Mouse (Mus musculus) MEL (cell line): Measurements from ENCODE around the gene Gm45902. TPM values are rescaled to one million over a fixed set of nuclear protein-coding genes. Genes with fewer than 3 reads are reported as not detected.

Experiments used
- DNase-seq: peaks from one replicate; pipeline ENCODE4 v3.0.0; 2011; ENCODE audit warnings: low read depth, low spot score
- H3K27ac ChIP-seq: 2 replicates; pipeline ENCODE4 v1.5.1; 2012; ENCODE audit warnings: low read depth, mild to moderate bottlenecking, control low read depth, low read length, moderate library complexity; ENCODE audit not compliant: control insufficient read depth
- H3K27me3 ChIP-seq, 2 experiments: fragments of 150-350 bp in 1 of 2; sonication (generic) in 1 of 2; 2 replicates each; pipeline ENCODE4 v1.6.1; 2012; ENCODE audit warnings: low read length in 2 of 2, mild to moderate bottlenecking in 2 of 2, improper control_type of control experiment in 1 of 2, moderate library complexity in 1 of 2; ENCODE audit not compliant: insufficient read depth in 2 of 2, control insufficient read depth in 1 of 2
- H3K36me3 ChIP-seq, 2 experiments: 2 replicates each; pipeline ENCODE4 v1.6.1; 2012 to 2014; ENCODE audit warnings: low read length in 2 of 2, improper control_type of control experiment in 1 of 2, inconsistent platforms in 1 of 2, mild to moderate bottlenecking in 1 of 2; ENCODE audit not compliant: insufficient read depth in 2 of 2, control insufficient read depth in 1 of 2
- H3K4me1 ChIP-seq, 2 experiments: fragments of 150-350 bp in 1 of 2; sonication (generic) in 1 of 2; 2 replicates each; pipeline ENCODE4 v1.6.1; 2012; ENCODE audit warnings: low read length in 2 of 2, improper control_type of control experiment in 1 of 2, mild to moderate bottlenecking in 1 of 2; ENCODE audit not compliant: insufficient read depth in 2 of 2, control insufficient read depth in 1 of 2
- H3K4me3 ChIP-seq, 2 experiments: fragments of 150-350 bp in 1 of 2; sonication (generic) in 1 of 2; 2 replicates each; pipeline ENCODE4 v1.5.1; 2012; ENCODE audit warnings: low read depth in 2 of 2, low read length in 2 of 2, mild to moderate bottlenecking in 2 of 2, moderate library complexity in 2 of 2, control low read depth in 1 of 2, improper control_type of control experiment in 1 of 2; ENCODE audit not compliant: control insufficient read depth in 1 of 2, insufficient read depth in 1 of 2
- H3K79me2 ChIP-seq: 2 replicates; pipeline ENCODE4 v1.6.1; 2012; ENCODE audit warnings: mild to moderate bottlenecking, low read length, moderate library complexity; ENCODE audit not compliant: control insufficient read depth, poor library complexity, insufficient read depth
- H3K9ac ChIP-seq: 2 replicates; pipeline ENCODE4 v1.6.1; 2012; ENCODE audit warnings: low read depth, mild to moderate bottlenecking, control low read depth, low read length, moderate library complexity; ENCODE audit not compliant: control insufficient read depth, poor library complexity, severe bottlenecking
- H3K9me3 ChIP-seq: fragments of 150-350 bp; sonication (generic); replicated peaks from 2 replicates; pipeline ENCODE4 v1.6.1; 2012; ENCODE audit warnings: mild to moderate bottlenecking, low read length, improper control_type of control experiment, moderate library complexity; ENCODE audit not compliant: insufficient read depth
- CTCF ChIP-seq, 3 experiments: IDR thresholded peaks in 2 of 3; conservative IDR thresholded peaks in 1 of 3; 2 replicates each; pipeline ENCODE4 v1.5.1; 2011 to 2012; ENCODE audit warnings: low read length in 3 of 3, low read depth in 2 of 3, mild to moderate bottlenecking in 2 of 3, improper control_type of control experiment in 1 of 3, inconsistent platforms in 1 of 3, mixed read lengths in 1 of 3, moderate library complexity in 1 of 3; ENCODE audit not compliant: control insufficient read depth in 1 of 3, insufficient read depth in 1 of 3, poor library complexity in 1 of 3, severe bottlenecking in 1 of 3
- E2F4 ChIP-seq: IDR thresholded peaks from 2 replicates; pipeline ENCODE4 v1.6.1; 2011; ENCODE audit warnings: low read depth, low read length, improper control_type of control experiment, borderline replicate concordance
- GABPA ChIP-seq: IDR thresholded peaks from 2 replicates; pipeline ENCODE4 v1.6.1; 2012; ENCODE audit warnings: low read depth, mild to moderate bottlenecking, inconsistent platforms, low read length, improper control_type of control experiment, moderate library complexity
- MAFK ChIP-seq: IDR thresholded peaks from 2 replicates; pipeline ENCODE4 v1.6.1; 2011; ENCODE audit warnings: low read depth, mild to moderate bottlenecking, low read length, improper control_type of control experiment, borderline replicate concordance
- MXI1 ChIP-seq: IDR thresholded peaks from 2 replicates; pipeline ENCODE4 v1.6.1; 2011; ENCODE audit warnings: mild to moderate bottlenecking, low read depth, low read length, improper control_type of control experiment
- MYB ChIP-seq: IDR thresholded peaks from 2 replicates; pipeline ENCODE4 v1.6.1; 2011; ENCODE audit warnings: mild to moderate bottlenecking, low read depth, low read length, improper control_type of control experiment
- MYC ChIP-seq: IDR thresholded peaks from 2 replicates; pipeline ENCODE4 v1.6.1; 2011; ENCODE audit warnings: low read depth, mild to moderate bottlenecking, low read length, improper control_type of control experiment, moderate library complexity
- POLR2AphosphoS2 ChIP-seq: IDR thresholded peaks from 2 replicates; pipeline ENCODE4 v1.6.1; 2011; ENCODE audit warnings: low read length, improper control_type of control experiment
- RAD21 ChIP-seq: IDR thresholded peaks from 2 replicates; pipeline ENCODE4 v1.6.1; 2011; ENCODE audit warnings: mild to moderate bottlenecking, low read depth, low read length, improper control_type of control experiment
- RCOR1 ChIP-seq: IDR thresholded peaks from 2 replicates; pipeline ENCODE4 v1.6.1; 2012; ENCODE audit warnings: low read depth, mild to moderate bottlenecking, inconsistent platforms, low read length, improper control_type of control experiment
- SIN3A ChIP-seq: IDR thresholded peaks from 2 replicates; pipeline ENCODE4 v1.6.1; 2012; ENCODE audit warnings: low read length, improper control_type of control experiment, inconsistent platforms
- SMC3 ChIP-seq: IDR thresholded peaks from 2 replicates; pipeline ENCODE4 v1.6.1; 2011; ENCODE audit warnings: low read depth, low read length, improper control_type of control experiment
- TAL1 ChIP-seq: IDR thresholded peaks from 2 replicates; pipeline ENCODE4 v1.6.1; 2012; ENCODE audit warnings: mild to moderate bottlenecking, inconsistent platforms, low read length, moderate library complexity, mixed read lengths
- TBP ChIP-seq: IDR thresholded peaks from 2 replicates; pipeline ENCODE4 v1.8.0; 2011; ENCODE audit warnings: low read depth, low read length, improper control_type of control experiment
- USF1 ChIP-seq: IDR thresholded peaks from 2 replicates; pipeline ENCODE4 v1.6.1; 2014; ENCODE audit warnings: low read depth, mild to moderate bottlenecking, inconsistent platforms, low read length, improper control_type of control experiment, moderate library complexity
- USF2 ChIP-seq, 2 experiments: IDR thresholded peaks; 2 replicates each; pipeline ENCODE4 v1.6.1; 2011 to 2012; ENCODE audit warnings: improper control_type of control experiment in 2 of 2, low read length in 2 of 2, borderline replicate concordance in 1 of 2, inconsistent platforms in 1 of 2, low read depth in 1 of 2, mild to moderate bottlenecking in 1 of 2; ENCODE audit not compliant: insufficient read depth in 1 of 2
- ZMIZ1 ChIP-seq: IDR thresholded peaks from 2 replicates; pipeline ENCODE4 v1.6.1; 2012; ENCODE audit warnings: low read depth, mild to moderate bottlenecking, inconsistent platforms, low read length, improper control_type of control experiment, moderate library complexity
- polyA plus RNA-seq, 2 experiments: library from polyadenylated mRNA; stranded (reverse) in 1 of 2; unstranded in 1 of 2; fragments of >175 nt in 1 of 2; fragments of >200 nt in 1 of 2; gene quantifications; 2 replicates each; pipeline versions ENCODE4 v1.2.1 to v1.2.4; 2012; ENCODE audit warnings: low replicate concordance in 2 of 2, low read depth in 1 of 2; ENCODE audit not compliant: insufficient read length in 2 of 2, insufficient read depth in 1 of 2, missing spikeins in 1 of 2
- total RNA-seq: library from RNA; depleted of rRNA; stranded (reverse); fragments of 300-350 nt; gene quantifications from 2 replicates; pipeline ENCODE4 v1.2.3, GENCODE M21; 2012

Gm45902 gene
- total and polyA plus RNA-seq, 3 experiments: 3.6 to 3.8 TPM; not detected in 1

DNA sequence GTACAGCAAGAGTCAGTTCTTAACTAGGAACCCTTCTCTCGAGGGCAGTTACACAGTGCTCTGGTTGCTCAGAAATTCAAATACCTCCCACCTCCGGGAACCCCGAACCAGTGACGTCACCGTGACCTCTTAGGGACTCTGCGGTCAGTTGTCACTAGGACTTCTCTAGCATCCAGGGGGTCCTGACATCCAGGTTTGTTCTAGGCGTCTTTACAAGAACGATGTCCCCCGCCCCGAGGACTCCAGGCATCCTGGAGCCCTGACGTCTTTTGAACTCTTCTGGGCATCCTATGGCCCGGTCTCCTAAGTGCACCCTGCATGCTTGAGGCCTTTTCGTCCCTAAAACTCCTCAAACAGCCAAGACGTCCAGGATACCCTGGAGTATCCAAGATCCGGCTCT is 514 bp downstream of the Gm45902 start:
- Histone ChIP-seq H3K9ac (peak overlapping the region; percentile 90), H3K4me1 (peaks cover 5 to 7% of the 10 kb centered on the region in 2 experiments), H3K4me3 (peak overlapping the region; percentile 83 to 87), H3K27ac (peak overlapping the region; percentile 54), H3K9me3 (no peaks in the 10 kb centered on the region), H3K27me3 (no peaks in the 10 kb centered on the region), H3K36me3 (peaks cover 9 to 18% of the 10 kb centered on the region in 2 experiments)
- TF ChIP-seq MYC (no peak), CTCF (IDR thresholded peaks at IDR 0.05 in 2 of 3, conservative IDR thresholded peaks at IDR 0.05 in 1 of 3; ENCODE audit: control insufficient read depth in 1 of 3, insufficient read depth in 1 of 3, low read depth in 2 of 3, low read length in 3 of 3, poor library complexity in 1 of 3, severe bottlenecking in 1 of 3) (no peak), GABPA (no peak), ZMIZ1 (no peak), RCOR1 (no peak), RAD21 (no peak), POLR2AphosphoS2 (no peak), USF1 (no peak), SMC3 (no peak), MAFK (no peak)
- TF ChIP-seq, all 39 proteins: peak for 0
- peaks cover 25% of the 10 kb centered on the region for H3K79me2 ChIP-seq
- peak; percentile 75 for DNase-seq

DNA sequence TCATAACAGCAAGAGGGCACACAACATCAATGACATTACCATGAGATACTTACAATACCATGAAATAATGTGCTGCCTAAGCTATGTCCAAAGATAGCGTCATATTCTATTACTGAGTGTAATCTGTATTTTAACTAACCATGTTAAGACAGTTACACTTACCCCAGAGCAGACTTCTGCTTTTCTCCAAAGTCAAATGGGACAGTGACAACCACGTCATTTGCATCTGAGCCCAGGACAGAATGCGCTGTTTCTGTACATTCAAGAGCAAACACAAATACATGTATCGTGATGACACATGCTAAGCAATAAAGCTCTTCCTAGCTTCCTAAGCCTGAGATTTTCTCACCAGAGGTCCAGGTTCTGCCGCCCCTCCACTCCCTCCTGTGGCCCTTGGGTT is 11.7 kb downstream of the Gm45902 start:
- Histone ChIP-seq H3K4me3 (no peak overlapping the region), H3K79me2 (0 out of 2 replicates have a peak, but pooled peaks cover 4% of the 10 kb centered on the region), H3K27me3 (no peaks in the 10 kb centered on the region), H3K9ac (no peak overlapping the region), H3K4me1 (no peaks in the 10 kb centered on the region), H3K27ac (no peak overlapping the region), H3K36me3 (peaks cover 0 to 26% of the 10 kb centered on the region in 2 experiments; a peak in 2 of 4 replicates), H3K9me3 (no peaks in the 10 kb centered on the region)
- TF ChIP-seq MXI1: no peak
- no peak for TF ChIP-seq MYB
- no peak for TF ChIP-seq TBP
- TF ChIP-seq SIN3A: no peak
- TF ChIP-seq USF2 (IDR thresholded peaks at IDR 0.05; ENCODE audit: borderline replicate concordance in 1 of 2, insufficient read depth in 1 of 2, low read depth in 1 of 2, low read length in 2 of 2): no peak
- no peak for TF ChIP-seq TAL1
- no peak for TF ChIP-seq E2F4
- TF ChIP-seq GABPA: no peak
- peak; percentile 52 for DNase-seq
